Mouse (Mus musculus): ENCODE results near the gene Olfr281. TPM values are rescaled to one million over a fixed set of nuclear protein-coding genes. Genes with fewer than 3 reads are reported as not detected.
"Not testable (repeated sequence)": the region's sequence is repeated elsewhere in the genome, so short reads cannot be mapped to it uniquely, and the experiment has no call there.

The Olfr281 gene
- polyA plus RNA-seq (2015; fragmentation: Nextera tagmentation; extraction: Ambion mirVana) = not detected in 2 replicates

DNA sequence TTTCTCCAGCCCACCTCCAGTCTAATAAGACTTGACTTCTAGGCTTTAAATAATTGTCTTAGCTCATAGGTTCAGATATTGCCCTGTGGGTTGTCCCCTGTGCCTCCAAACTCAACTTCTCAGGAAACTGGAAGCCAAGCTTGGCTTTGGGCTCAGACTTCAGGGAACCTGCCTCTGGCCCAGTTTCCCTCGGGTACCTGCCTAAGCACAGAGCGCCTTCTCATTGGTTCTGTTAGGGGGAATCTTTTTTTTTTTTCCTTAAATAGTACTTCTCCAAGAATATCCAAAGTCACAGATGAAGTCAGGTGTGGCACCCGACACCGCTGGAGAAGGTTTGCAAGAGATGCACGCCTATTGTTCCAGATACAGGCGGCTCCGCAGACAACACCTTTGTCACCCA lies at the start of gene Olfr281:
Gene Olfr281, plus strand, starts transcription at position 301 of the 400 bp plus-strand sequence.
- H3K27me3 ChIP-seq (replicated peaks; ENCODE audit: insufficient read depth, low read length) = no peaks in the 10 kb centered on the region
- no peaks in the 10 kb centered on the region for H3K9me3 ChIP-seq (ENCODE audit: low read length)
- no peaks in the 10 kb centered on the region for H3K4me1 ChIP-seq (ENCODE audit: insufficient read depth, low read depth, low read length)
- no peak within 1 kb of the TSS for H3K4me3 ChIP-seq (ENCODE audit: low read depth, low read length)
- DNase-seq (ENCODE audit: low spot score) (no peak), ATAC-seq (no peak)
- no peak within 1 kb of the TSS for H3K27ac ChIP-seq (ENCODE audit: low read length)
- 91% methylated on average over 7 of the region's 7 CpGs for WGBS
- no peak for TF ChIP-seq EP300 (IDR thresholded peaks at IDR 0.05)
- no peak for TF ChIP-seq CTCF (IDR thresholded peaks at IDR 0.05)
- no peak within 1 kb of the TSS for H3K9ac ChIP-seq (replicated peaks; ENCODE audit: low read depth)
- no peaks in the 10 kb centered on the region for H3K36me3 ChIP-seq (ENCODE audit: insufficient read depth, low read length)
- H3K4me2 ChIP-seq (replicated peaks; ENCODE audit: low read depth, low read length) = no peak within 1 kb of the TSS

GRCm38 (mm10) chr15:98408406-98409060 lies 43.9 kb upstream of the Olfr281 start:
- no peak overlapping the region for H3K4me3 ChIP-seq (ENCODE audit: low read depth, low read length)
- H3K27ac ChIP-seq (ENCODE audit: low read length) = no peak overlapping the region
- no peak overlapping the region for H3K4me2 ChIP-seq (replicated peaks; ENCODE audit: low read depth, low read length)
- DNase-seq (ENCODE audit: low spot score) (no peak), ATAC-seq (no peak)
- peak; percentile 44; the same call in 1 of the 2 replicates for TF ChIP-seq CTCF (IDR thresholded peaks at IDR 0.05)
- TF ChIP-seq EP300 (IDR thresholded peaks at IDR 0.05) = no peak
- no peak overlapping the region for H3K9ac ChIP-seq (replicated peaks; ENCODE audit: low read depth)
- no peaks in the 10 kb centered on the region for H3K4me1 ChIP-seq (ENCODE audit: insufficient read depth, low read depth, low read length)
- no peaks in the 10 kb centered on the region for H3K27me3 ChIP-seq (replicated peaks; ENCODE audit: insufficient read depth, low read length)
- 62% methylated on average over 17 of the region's 17 CpGs for WGBS
- H3K36me3 ChIP-seq (ENCODE audit: insufficient read depth, low read length) = no peaks in the 10 kb centered on the region
- no peaks in the 10 kb centered on the region; the same call in 1 of the 2 replicates for H3K9me3 ChIP-seq (ENCODE audit: low read length)

- Histone ChIP-seq H3K9me3 (ENCODE audit: low read length) (no peaks in the 10 kb centered on the region; the same call in 1 of the 2 replicates), H3K9ac (replicated peaks; ENCODE audit: low read depth) (no peak overlapping the region), H3K27me3 (replicated peaks; ENCODE audit: insufficient read depth, low read length) (no peaks in the 10 kb centered on the region), H3K36me3 (ENCODE audit: insufficient read depth, low read length) (no peaks in the 10 kb centered on the region), H3K4me3 (ENCODE audit: low read depth, low read length) (no peak overlapping the region), H3K4me1 (ENCODE audit: insufficient read depth, low read depth, low read length) (no peaks in the 10 kb centered on the region), H3K4me2 (replicated peaks; ENCODE audit: low read depth, low read length) (no peak overlapping the region), H3K27ac (ENCODE audit: low read length) (no peak overlapping the region)
- TF ChIP-seq CTCF (IDR thresholded peaks at IDR 0.05) (no peak), EP300 (IDR thresholded peaks at IDR 0.05) (no peak)
- ATAC-seq (no peak), DNase-seq (ENCODE audit: low spot score) (no peak)
- WGBS = 78% methylated on average over 2 of the region's 2 CpGs
Observed at GRCm38 (mm10) chr15:98409635-98410034, 42.8 kb upstream of the Olfr281 start.

DNA sequence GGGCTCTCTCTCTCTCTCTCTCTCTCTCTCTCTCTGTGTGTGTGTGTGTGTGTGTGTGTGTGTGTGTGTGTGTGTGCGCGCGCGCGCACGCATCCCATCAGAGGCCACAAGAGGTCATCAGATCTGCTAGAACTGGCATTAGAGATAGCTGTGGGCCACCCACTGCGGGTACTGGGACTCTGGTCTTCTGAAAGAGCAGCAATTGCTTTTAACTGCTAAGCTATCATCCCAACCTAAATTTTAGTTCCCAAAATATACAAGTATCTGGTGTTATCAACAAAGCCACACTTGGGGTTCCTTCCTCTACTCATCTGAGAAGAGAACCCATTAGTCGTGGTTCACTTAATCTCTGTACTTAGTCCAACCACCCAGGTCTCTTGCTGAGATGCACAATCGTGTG lies 42.1 kb upstream of the Olfr281 start:
- H3K4me2 ChIP-seq (replicated peaks; ENCODE audit: low read depth, low read length) = no peak overlapping the region
- H3K4me1 ChIP-seq (ENCODE audit: insufficient read depth, low read depth, low read length) = no peaks in the 10 kb centered on the region
- 90% methylated on average over 9 of the region's 9 CpGs for WGBS
- DNase-seq (ENCODE audit: low spot score) (no peak), ATAC-seq (no peak)
- H3K4me3 ChIP-seq (ENCODE audit: low read depth, low read length) = no peak overlapping the region
- H3K36me3 ChIP-seq (ENCODE audit: insufficient read depth, low read length) = no peaks in the 10 kb centered on the region
- H3K9me3 ChIP-seq (ENCODE audit: low read length) = no peaks in the 10 kb centered on the region; the same call in 1 of the 2 replicates
- no peak overlapping the region for H3K9ac ChIP-seq (replicated peaks; ENCODE audit: low read depth)
- H3K27me3 ChIP-seq (replicated peaks; ENCODE audit: insufficient read depth, low read length) = no peaks in the 10 kb centered on the region
- no peak overlapping the region for H3K27ac ChIP-seq (ENCODE audit: low read length)
- TF ChIP-seq EP300 (IDR thresholded peaks at IDR 0.05) (no peak), CTCF (IDR thresholded peaks at IDR 0.05) (no peak)

DNA sequence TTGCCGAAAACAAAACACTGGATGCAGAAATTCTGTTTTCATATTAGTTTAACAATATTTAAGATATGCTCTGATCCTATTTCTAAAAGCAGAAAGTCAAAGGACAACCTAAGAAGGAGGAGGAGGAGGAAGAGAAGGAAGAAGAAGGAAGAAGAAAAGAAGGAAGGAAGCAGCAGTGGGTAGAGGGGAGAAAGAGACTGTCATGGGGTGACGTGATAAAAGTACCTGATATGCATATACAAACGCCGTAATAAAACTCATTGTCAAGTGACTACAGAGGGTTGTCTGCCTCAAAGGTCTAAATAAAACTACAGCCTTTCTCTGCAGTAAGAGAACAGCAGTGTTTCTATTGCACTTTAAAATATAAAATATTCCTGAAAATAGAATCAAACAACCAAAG lies 36.4 kb upstream of the Olfr281 start:
- no peaks in the 10 kb centered on the region for H3K9me3 ChIP-seq (ENCODE audit: low read length)
- no peak overlapping the region for H3K4me3 ChIP-seq (ENCODE audit: low read depth, low read length)
- ATAC-seq (no peak), DNase-seq (ENCODE audit: low spot score) (no peak)
- no peaks in the 10 kb centered on the region for H3K4me1 ChIP-seq (ENCODE audit: insufficient read depth, low read depth, low read length)
- H3K9ac ChIP-seq (replicated peaks; ENCODE audit: low read depth) = no peak overlapping the region
- no peak for TF ChIP-seq CTCF (IDR thresholded peaks at IDR 0.05)
- TF ChIP-seq EP300 (IDR thresholded peaks at IDR 0.05) = no peak
- 60% methylated on average over 4 of the region's 4 CpGs for WGBS
- H3K4me2 ChIP-seq (replicated peaks; ENCODE audit: low read depth, low read length) = no peak overlapping the region
- H3K27ac ChIP-seq (ENCODE audit: low read length) = no peak overlapping the region
- H3K36me3 ChIP-seq (ENCODE audit: insufficient read depth, low read length) = no peaks in the 10 kb centered on the region
- no peaks in the 10 kb centered on the region for H3K27me3 ChIP-seq (replicated peaks; ENCODE audit: insufficient read depth, low read length)

- not testable (repeated sequence) for H3K4me1 ChIP-seq (ENCODE audit: insufficient read depth, low read depth, low read length); H3K27ac ChIP-seq (ENCODE audit: low read length); H3K27me3 ChIP-seq (replicated peaks; ENCODE audit: insufficient read depth, low read length); DNase-seq (ENCODE audit: low spot score); H3K4me2 ChIP-seq (replicated peaks; ENCODE audit: low read depth, low read length); H3K4me3 ChIP-seq (ENCODE audit: low read depth, low read length); H3K9me3 ChIP-seq (ENCODE audit: low read length); H3K9ac ChIP-seq (replicated peaks; ENCODE audit: low read depth); ATAC-seq; H3K36me3 ChIP-seq (ENCODE audit: insufficient read depth, low read length)
Observed at GRCm38 (mm10) chr15:98416802-98417201, 35.6 kb upstream of the Olfr281 start.

GRCm38 (mm10) chr15:98417285-98417684 lies 35.1 kb upstream of the Olfr281 start:
- not testable (repeated sequence) for H3K27me3 ChIP-seq (replicated peaks; ENCODE audit: insufficient read depth, low read length); H3K9ac ChIP-seq (replicated peaks; ENCODE audit: low read depth); H3K4me3 ChIP-seq (ENCODE audit: low read depth, low read length); H3K27ac ChIP-seq (ENCODE audit: low read length); ATAC-seq; H3K36me3 ChIP-seq (ENCODE audit: insufficient read depth, low read length); DNase-seq (ENCODE audit: low spot score); H3K9me3 ChIP-seq (ENCODE audit: low read length); H3K4me2 ChIP-seq (replicated peaks; ENCODE audit: low read depth, low read length); H3K4me1 ChIP-seq (ENCODE audit: insufficient read depth, low read depth, low read length)
- TF ChIP-seq CTCF (IDR thresholded peaks at IDR 0.05) = peak; percentile 58
- 10% methylated on average over 2 of the region's 3 CpGs for WGBS

Data from lung, postnatal 0 days (tissue).